Mouse (Mus musculus) embryonic facial prominence, embryonic 15.5 days (tissue): ENCODE data around the gene Tmem210. TPM values are rescaled to one million over a fixed set of nuclear protein-coding genes. Genes with fewer than 3 reads are reported as not detected.
"Not testable (repeated sequence)": the region's sequence is repeated elsewhere in the genome, so short reads cannot be mapped to it uniquely, and the experiment has no call there.

Experiments
- ATAC-seq: fragments of 200-750 bp; cut with Nextera tagmentation; 2 replicates; pipeline ENCODE4 v1.8.0; 2017; ENCODE audit warnings: low read depth, moderate TSS enrichment; ENCODE audit not compliant: insufficient number of reproducible peaks, low FRiP score, low TSS enrichment
- H3K27ac ChIP-seq: fragments of 300-500 bp; sonication (generic); replicated peaks from 2 replicates; pipeline ENCODE4 v1.5.1; 2015; ENCODE audit warnings: mild to moderate bottlenecking, inconsistent platforms
- H3K27me3 ChIP-seq: fragments of 300-500 bp; sonication (generic); 2 replicates; pipeline ENCODE4 v1.6.1; 2015; ENCODE audit warnings: inconsistent platforms
- H3K36me3 ChIP-seq: fragments of 300-500 bp; sonication (generic); 2 replicates; pipeline ENCODE4 v1.6.1; 2015; ENCODE audit warnings: mild to moderate bottlenecking, inconsistent platforms
- H3K4me1 ChIP-seq: fragments of 300-500 bp; sonication (generic); 2 replicates; pipeline ENCODE4 v1.6.1; 2015; ENCODE audit warnings: inconsistent platforms
- H3K4me2 ChIP-seq: fragments of 300-500 bp; sonication (generic); replicated peaks from 2 replicates; pipeline ENCODE4 v1.6.1; 2015; ENCODE audit warnings: mild to moderate bottlenecking, inconsistent platforms
- H3K4me3 ChIP-seq: fragments of 300-500 bp; sonication (generic); replicated peaks from 2 replicates; pipeline ENCODE4 v1.5.1; 2015; ENCODE audit warnings: mild to moderate bottlenecking, inconsistent platforms
- H3K9ac ChIP-seq: fragments of 300-500 bp; sonication (generic); 2 replicates; pipeline ENCODE4 v1.6.1; 2015; ENCODE audit warnings: inconsistent platforms
- H3K9me3 ChIP-seq: fragments of 300-500 bp; sonication (generic); replicated peaks from 2 replicates; pipeline ENCODE4 v1.6.1; 2016; ENCODE audit warnings: inconsistent platforms
- WGBS: fragments of 180-500 bp; shearing (Covaris S2); methylation state at CpG from one replicate; pipeline ENCODE4 v1.1.7; 2015; 5-methylcytosine and 5-hydroxymethylcytosine counted together
- polyA plus RNA-seq: library from polyadenylated mRNA; unstranded; fragments of >200 nt; fragmentation: Nextera tagmentation; extraction: Ambion mirVana; gene quantifications from 2 replicates; pipeline ENCODE4 v1.2.1, GENCODE M21; 2015

Gene Tmem210
- polyA plus RNA-seq, 1 experiment from 2014 or later: not detected

DNA sequence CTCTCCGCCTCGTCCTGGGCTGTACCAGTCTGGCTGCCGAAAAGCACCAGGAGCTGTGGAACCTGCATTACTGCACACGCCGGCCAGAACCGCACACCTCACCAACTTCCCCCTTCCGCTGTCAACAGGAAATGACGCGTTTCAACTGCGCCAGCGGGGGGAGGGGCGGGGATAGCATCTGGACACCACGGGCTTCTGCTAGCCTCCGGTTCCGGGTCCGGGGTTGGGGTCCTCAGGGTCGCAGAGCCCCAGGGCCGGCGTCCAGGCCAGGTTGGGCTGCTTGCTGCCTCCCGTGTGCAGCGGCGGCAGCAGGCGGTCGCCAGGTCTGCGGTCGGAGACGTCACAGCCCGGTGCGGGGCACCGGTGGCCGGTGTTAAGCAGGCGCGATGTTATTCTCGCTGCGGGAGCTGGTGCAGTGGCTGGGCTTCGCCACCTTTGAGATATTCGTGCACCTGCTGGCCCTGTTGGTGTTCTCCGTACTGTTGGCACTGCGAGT, 32.6 kb upstream of the Tmem210 start, which contains the start of gene Tmem203:
Gene Tmem203 (plus strand): TSS at position 156 of the 496 bp plus-strand sequence.
- Histone ChIP-seq H3K4me1 (peaks cover 17% of the 10 kb centered on the region), H3K9me3 (no peaks in the 10 kb centered on the region), H3K9ac (peak within 1 kb of the TSS; percentile 89), H3K4me2 (peak within 1 kb of the TSS; percentile 92), H3K4me3 (peak within 1 kb of the TSS; percentile 99), H3K27ac (peak within 1 kb of the TSS; percentile 70), H3K27me3 (no peaks in the 10 kb centered on the region), H3K36me3 (peaks cover 23% of the 10 kb centered on the region)
- peak; percentile 84 for ATAC-seq
- under 1% methylated on average over 39 of the region's 39 CpGs for WGBS

DNA sequence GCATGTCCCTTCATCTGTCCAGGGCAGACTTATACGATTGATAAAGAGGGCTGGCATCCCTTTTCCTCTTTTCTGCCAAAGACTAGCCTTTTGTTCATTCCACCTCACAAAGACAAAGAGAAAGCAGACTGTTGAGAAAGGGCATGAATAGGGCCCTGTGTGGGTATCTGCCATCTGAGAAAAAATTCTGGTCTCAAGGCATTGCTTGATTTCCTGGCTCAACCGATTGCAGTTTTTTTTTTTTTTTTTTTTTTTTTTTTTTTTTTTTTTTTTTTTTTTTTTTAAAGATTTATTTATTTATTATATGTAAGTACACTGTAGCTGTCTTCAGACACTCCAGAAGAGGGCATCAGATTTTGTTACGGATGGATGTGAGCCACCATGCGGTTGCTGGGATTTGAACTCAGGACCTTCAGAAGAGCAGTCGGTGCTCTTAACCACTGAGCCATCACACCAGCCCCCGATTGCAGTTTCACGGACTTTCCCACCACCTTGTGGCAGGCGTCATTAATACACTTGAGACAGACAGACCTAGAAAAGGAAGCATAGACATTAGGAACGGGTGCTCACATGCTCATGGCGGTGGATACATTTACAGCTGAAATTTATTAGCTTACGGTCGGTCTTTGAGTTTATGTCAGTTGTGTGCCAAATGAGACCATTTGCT, 31.4 kb upstream of the Tmem210 start:
- ATAC-seq, H3K27me3 ChIP-seq, H3K9me3 ChIP-seq, H3K9ac ChIP-seq, H3K27ac ChIP-seq: not testable (repeated sequence)
- peak overlapping the region; percentile 92 for H3K4me2 ChIP-seq
- 54% methylated on average over 12 of the region's 12 CpGs for WGBS
- peaks cover 11% of the 10 kb centered on the region for H3K36me3 ChIP-seq
- peak overlapping the region; percentile 99 for H3K4me3 ChIP-seq
- H3K4me1 ChIP-seq: peaks cover 17% of the 10 kb centered on the region

DNA sequence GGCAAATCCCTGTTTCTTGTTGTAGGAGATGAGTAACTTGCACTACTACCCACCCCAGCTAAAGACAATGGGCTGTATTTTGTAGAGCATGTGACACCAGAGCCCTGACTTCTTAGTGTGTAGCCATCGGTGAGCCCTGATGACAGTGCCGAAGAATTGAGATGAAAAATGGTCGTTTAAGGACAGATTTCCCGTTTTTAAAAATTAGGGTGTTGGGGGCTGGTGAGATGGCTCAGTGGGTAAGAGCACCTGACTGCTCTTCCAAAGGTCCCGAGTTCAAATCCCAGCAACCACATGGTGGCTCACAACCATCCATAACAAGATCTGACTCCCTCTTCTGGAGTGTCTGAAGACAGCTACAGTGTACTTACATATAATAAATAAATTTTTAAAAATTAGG, 30.7 kb upstream of the Tmem210 start:
- H3K9ac ChIP-seq, H3K27me3 ChIP-seq, H3K36me3 ChIP-seq, H3K4me2 ChIP-seq, H3K27ac ChIP-seq, ATAC-seq, H3K4me3 ChIP-seq, H3K9me3 ChIP-seq: not testable (repeated sequence)
- H3K4me1 ChIP-seq: peaks cover 21% of the 10 kb centered on the region
- WGBS: 88% methylated on average over 5 of the region's 5 CpGs

DNA sequence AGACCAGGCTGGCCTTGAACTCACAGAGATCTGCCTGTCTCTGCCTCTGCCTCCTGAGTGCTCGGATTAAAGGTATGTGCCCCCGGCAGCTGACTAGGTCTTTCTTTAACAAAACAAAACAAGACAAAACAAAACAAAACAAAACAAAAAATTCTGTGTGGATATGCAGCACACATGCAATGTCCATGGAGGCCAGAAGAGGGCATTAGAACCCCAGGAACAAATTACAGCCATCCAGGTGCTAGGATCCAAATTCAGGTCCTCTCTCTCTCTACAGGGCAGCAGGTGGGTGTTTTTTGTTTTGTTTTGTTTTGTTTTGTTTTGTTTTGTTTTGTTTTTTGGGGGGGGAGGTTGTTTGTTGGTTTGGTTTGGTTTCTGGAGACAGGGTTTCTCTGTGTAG, 29.1 kb upstream of the Tmem210 start:
- peaks cover 8% of the 10 kb centered on the region for H3K27me3 ChIP-seq
- H3K4me3 ChIP-seq: no peak overlapping the region
- no peak overlapping the region for H3K9ac ChIP-seq
- no peak overlapping the region for H3K27ac ChIP-seq
- H3K4me1 ChIP-seq: peaks cover 32% of the 10 kb centered on the region
- H3K4me2 ChIP-seq: no peak overlapping the region
- 52% methylated on average over 2 of the region's 2 CpGs for WGBS
- H3K36me3 ChIP-seq: no peaks in the 10 kb centered on the region
- no peaks in the 10 kb centered on the region for H3K9me3 ChIP-seq
- ATAC-seq: no peak

DNA sequence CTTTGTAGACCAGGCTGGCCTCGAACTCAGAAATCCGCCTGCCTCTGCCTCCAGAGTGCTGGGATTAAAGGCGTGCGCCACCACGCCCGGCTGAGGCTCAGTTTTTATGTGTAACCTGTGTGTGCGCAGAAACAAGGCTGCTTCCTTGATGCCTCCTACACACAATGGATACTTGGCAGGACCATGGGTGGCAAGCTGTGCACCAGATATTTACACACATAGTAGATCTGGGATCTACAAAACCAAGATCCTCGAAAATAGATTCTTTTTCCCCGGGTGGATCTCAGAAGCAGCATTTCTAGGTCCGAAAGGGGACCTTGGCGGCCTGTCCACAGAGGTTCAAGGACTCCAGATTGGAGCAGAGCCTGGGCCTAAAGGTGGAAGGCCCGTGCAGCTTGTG, 26.1 kb upstream of the Tmem210 start:
- peak overlapping the region; percentile 73 for H3K4me3 ChIP-seq
- no peak overlapping the region for H3K9ac ChIP-seq
- WGBS: 44% methylated on average over 12 of the region's 12 CpGs

DNA sequence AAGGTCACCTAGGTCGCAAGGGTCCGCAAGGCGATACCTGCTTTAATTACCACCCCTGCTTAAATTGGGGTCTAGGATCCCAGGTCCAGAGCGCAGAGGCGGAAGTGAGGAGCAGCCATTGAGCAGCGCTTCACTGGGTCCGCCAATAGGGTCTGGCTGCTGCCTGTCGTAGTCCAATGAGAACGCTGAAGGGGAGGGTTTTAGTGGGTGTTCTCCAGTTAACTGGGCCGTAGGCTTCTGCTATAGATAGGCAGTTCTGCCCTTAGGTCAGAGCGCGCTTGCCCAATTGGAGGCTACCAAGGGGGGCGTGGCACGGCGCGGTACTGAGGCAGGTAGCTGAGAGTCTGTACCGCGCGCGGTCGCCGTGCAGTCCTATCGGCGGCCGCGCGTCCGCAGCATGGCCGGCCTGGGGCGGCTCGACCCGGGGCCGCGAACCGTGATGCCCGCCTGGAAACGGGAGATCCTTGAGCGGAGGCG, 25.6 kb upstream of the Tmem210 start, which contains the start of gene Tprn:
Gene Tprn (plus strand): TSS at position 328 of the 477 bp plus-strand sequence.
- peak; percentile 98 for ATAC-seq
- Histone ChIP-seq H3K4me2 (peak within 1 kb of the TSS; percentile 99), H3K27me3 (peaks cover 17% of the 10 kb centered on the region), H3K9me3 (no peaks in the 10 kb centered on the region), H3K4me1 (peaks cover 45% of the 10 kb centered on the region), H3K27ac (no peak within 1 kb of the TSS; the same call in 1 of the 2 replicates), H3K4me3 (peak within 1 kb of the TSS; percentile 73), H3K9ac (peak within 1 kb of the TSS; percentile 58), H3K36me3 (no peaks in the 10 kb centered on the region)
- 0% methylated on average over 38 of the region's 39 CpGs for WGBS

More for the DNA sequence above, 26.1 kb upstream of the Tmem210 start:
- H3K36me3 ChIP-seq: no peaks in the 10 kb centered on the region
- peaks cover 17% of the 10 kb centered on the region for H3K27me3 ChIP-seq
- H3K4me1 ChIP-seq: peaks cover 40% of the 10 kb centered on the region
- peak overlapping the region; percentile 99 for H3K4me2 ChIP-seq
- no peak overlapping the region for H3K27ac ChIP-seq
- no peaks in the 10 kb centered on the region for H3K9me3 ChIP-seq
- ATAC-seq: no peak; the same call in 1 of the 2 replicates

DNA sequence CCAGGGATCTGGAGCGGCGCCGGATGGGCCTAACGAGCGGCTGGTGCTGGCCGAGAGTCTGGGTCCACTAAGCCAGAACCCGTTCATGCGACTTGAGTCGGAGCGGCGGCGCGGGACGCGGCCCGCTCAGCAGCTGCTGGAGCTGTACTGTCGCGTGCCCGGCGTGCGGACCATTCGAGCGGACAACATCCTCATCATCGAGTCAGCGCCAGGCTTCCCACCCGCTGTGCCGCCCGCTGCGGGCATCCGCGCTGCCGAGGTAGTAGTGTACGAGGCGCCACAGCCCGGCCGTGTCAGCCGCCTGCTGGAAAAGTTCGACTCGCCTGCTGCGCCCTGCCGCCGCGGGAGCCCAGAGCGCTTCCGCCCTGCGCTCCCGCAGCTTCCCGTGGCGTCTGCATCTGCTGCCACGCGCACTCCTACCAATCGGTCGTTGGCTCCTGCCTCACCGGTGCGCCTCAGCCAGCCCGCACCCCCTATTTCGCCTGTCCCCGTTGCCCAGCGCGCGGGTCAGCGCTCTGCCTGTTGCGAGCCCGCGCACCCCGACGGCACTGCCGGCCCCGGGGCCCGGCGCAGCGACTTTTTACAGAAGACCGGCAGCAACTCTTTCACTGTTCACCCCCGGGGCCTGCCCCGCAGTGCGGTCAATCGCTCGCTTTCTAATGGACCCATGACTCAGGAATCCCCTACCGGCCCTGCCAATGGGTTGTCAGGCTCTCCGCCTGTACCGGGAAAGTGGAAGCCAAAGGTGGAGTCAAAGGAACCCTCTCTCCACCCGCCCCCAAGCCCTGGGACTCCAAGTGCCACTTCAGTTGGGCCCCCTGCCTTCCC, 24.9 kb upstream of the Tmem210 start:
- H3K4me3 ChIP-seq: peak overlapping the region; percentile 73
- H3K27me3 ChIP-seq: peaks cover 17% of the 10 kb centered on the region
- H3K36me3 ChIP-seq: peaks cover under 1% of the 10 kb centered on the region; the same call in 1 of the 2 replicates
- ATAC-seq: no peak
- peak overlapping the region; percentile 58 for H3K9ac ChIP-seq
- H3K27ac ChIP-seq: no peak overlapping the region; the same call in 1 of the 2 replicates
- H3K4me2 ChIP-seq: peak overlapping the region; percentile 99
- under 1% methylated on average over 82 of the region's 82 CpGs for WGBS
- no peaks in the 10 kb centered on the region for H3K9me3 ChIP-seq
- peaks cover 46% of the 10 kb centered on the region for H3K4me1 ChIP-seq

DNA sequence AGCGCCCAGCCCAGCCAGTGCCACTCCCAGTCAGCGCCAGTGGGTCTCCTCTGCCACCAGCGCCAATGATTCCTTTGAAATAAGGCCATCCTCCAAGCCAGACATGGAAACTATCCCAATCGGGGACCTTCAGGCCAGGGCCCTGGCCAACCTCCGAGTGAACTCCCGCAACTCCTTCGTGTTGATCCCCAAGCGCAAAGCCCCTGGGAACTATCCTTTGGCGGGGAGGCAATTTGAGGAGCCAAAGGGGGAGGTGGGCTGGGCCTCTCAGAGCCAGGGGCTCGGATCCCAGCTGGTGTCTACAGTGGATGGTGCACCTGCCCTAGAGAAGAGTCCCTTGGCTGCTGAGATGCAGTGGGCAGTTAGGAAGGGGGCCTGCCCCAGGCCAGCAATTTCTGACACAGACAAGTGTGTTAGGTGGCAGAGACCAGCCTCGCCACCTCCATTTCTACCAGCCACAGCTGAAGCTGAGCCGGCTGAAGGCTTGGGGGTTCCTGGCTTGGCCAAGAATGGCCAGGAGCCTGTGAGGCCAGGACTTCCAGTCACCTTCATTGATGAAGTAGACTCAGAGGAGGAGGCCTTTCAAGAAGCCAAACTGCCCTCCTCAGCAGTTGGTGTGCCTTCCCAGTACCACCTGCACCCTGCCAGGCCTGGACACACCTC, 24.2 kb upstream of the Tmem210 start:
- no peak for ATAC-seq
- 18% methylated on average over 12 of the region's 12 CpGs for WGBS
- Histone ChIP-seq H3K4me2 (peak overlapping the region; percentile 99), H3K4me1 (peaks cover 46% of the 10 kb centered on the region), H3K9ac (peak overlapping the region; percentile 58; the same call in 1 of the 2 replicates), H3K4me3 (peak overlapping the region; percentile 73), H3K36me3 (peaks cover 8% of the 10 kb centered on the region), H3K27me3 (peaks cover 17% of the 10 kb centered on the region), H3K27ac (no peak overlapping the region), H3K9me3 (no peaks in the 10 kb centered on the region)

DNA sequence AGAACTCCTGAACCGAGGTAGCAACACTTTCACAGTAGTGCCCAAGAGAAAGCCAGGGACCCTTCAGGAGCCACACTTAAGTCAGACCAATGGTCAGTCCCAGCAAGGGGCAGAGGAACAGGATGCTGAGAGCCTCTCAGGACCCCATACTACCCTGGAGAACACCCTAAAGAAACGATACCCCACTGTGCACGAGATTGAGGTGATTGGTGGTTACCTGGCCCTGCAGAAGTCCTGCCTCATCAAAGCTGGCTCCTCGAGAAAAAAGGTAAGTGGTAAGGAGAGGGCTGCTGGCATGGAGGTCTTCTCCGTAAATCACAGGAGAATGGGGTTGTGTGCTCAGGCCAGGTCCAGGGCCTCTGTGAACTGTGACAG, 23.7 kb upstream of the Tmem210 start:
- H3K36me3 ChIP-seq: peaks cover 13% of the 10 kb centered on the region
- WGBS: 78% methylated on average over 5 of the region's 5 CpGs
- peaks cover 46% of the 10 kb centered on the region for H3K4me1 ChIP-seq
- ATAC-seq: no peak
- no peak overlapping the region for H3K27ac ChIP-seq
- no peak overlapping the region for H3K9ac ChIP-seq
- H3K27me3 ChIP-seq: peaks cover 17% of the 10 kb centered on the region
- H3K4me3 ChIP-seq: peak overlapping the region; percentile 73
- no peaks in the 10 kb centered on the region for H3K9me3 ChIP-seq
- H3K4me2 ChIP-seq: peak overlapping the region; percentile 99; the same call in 1 of the 2 replicates

DNA sequence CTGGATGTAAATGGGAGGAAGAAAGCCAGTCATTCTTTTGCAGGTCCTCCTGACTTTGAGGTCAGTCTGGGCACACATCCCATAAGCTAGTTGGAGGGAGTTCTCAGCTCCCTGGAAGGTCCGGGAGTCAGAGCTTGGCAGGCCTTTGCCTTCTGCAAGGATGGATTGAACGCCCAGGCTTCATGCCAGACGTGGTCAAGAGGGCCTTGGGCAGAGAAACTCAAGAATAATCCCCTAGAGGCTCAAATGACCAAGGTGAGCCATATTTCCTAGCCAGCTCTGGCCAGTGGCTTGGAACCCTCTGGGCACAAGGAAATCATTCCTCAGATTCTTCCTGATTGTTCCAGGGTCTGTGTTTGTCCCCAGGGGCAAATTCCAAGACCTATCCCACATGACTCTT, 23.1 kb upstream of the Tmem210 start:
- no peak overlapping the region for H3K4me3 ChIP-seq
- no peak for ATAC-seq
- no peak overlapping the region for H3K27ac ChIP-seq
- no peaks in the 10 kb centered on the region for H3K9me3 ChIP-seq
- H3K4me1 ChIP-seq: peaks cover 46% of the 10 kb centered on the region
- H3K4me2 ChIP-seq: no peak overlapping the region
- H3K27me3 ChIP-seq: peaks cover 17% of the 10 kb centered on the region
- H3K36me3 ChIP-seq: peaks cover 19% of the 10 kb centered on the region
- 65% methylated on average over 3 of the region's 3 CpGs for WGBS
- H3K9ac ChIP-seq: no peak overlapping the region
